Mouse (Mus musculus): Measurements from ENCODE around the gene Chst12.
"Not testable (repeated sequence)": the region's sequence is repeated elsewhere in the genome, so short reads cannot be mapped to it uniquely, and the experiment has no call there.

Gene Chst12

DNA sequence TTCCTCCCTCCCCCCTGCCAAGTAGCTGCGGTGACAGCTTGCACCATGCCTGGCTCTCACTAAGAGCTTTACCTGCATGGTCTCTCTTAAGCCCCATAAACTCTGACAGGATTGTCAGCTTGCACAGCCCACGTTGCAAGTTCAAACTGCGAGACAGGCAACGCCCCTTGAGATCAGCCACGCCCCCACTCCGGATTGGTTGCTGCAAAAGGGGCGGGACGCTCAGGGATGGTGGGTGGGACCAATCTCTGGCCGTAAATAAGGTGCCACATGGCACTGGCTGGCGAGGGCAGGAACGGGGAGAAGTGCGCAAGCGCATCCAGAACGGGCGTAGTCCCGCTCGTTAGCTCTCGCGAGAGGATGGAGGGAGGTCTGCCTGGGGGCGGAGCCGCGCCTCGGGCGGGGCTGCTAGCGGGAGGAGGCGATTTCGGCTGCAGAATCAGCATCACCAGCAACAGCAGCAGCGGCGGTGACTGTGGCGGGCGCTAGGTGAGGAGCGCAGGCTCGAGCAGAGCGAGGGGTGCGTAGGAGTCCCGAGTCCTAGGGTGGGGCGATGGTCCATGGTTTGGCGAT, at the start of gene Chst12:
Gene Chst12, plus strand, starts transcription at position 343 of the 573 bp plus-strand sequence.
- ChIA-PET POLR2A (interaction anchor here (0.5 to 2.1 kb wide), 23 partner anchors 9 to 556 kb away, joined by 3 to 10 read pairs (median 4); partner anchors contain the start of genes Brat1 (in 1 of the 4), Eif3b (in 1 of the 4), Snx8 (in 1 of the 4) and Ttyh3 (in 1 of the 4)), CTCF (interaction anchor here (0.6 to 1.2 kb wide), 9 partner anchors 16 to 246 kb away, joined by 3 to 6 read pairs (median 3); partner anchors contain the start of gene Brat1 (in 1 of the 4))

DNA sequence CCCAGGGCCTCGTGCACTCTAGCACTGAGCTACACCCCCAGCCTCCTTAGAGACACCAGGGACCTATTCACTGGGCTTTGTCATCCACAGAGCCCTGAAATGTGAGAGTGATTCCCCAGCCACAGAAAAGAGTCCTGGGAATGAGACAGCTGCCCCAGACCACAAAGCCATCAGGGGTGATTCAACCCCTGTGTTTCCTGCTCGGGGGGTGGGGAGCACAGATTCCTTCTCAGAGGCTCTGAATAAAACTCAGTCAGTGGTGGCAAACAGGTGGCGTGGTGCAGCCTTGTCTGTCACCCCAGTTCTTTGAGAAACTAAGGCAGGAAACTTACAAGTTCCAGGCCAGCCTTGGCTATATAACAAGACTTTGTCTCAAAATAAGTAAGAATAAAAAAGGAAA, 43.9 kb upstream of the Chst12 start:
- ChIA-PET POLR2A (no interaction called here), CTCF (interaction anchor here in 1 of 4 experiments (1.2 kb wide), 1 partner anchor 14 kb away, joined by 3 read pairs; no protein-coding TSS in a partner anchor)

DNA sequence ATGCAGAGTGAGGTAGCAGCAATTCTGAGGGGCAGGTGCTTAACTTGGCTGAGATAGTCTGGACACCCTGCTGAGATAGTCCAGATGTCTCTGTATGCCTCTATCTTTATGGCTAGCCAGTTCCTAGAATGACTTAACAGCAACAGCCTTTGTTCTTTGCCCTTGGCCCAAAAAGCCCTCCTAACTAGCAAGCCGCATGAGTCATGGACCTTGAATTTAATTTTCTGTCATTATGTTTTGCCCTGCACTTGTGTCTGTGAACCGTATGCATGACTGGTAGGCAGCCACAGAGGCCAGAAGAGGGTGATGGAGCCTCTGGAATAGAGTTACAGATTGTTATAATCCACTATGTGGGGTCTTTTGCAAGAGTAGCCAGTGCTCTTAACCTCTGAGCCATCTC, 42.2 kb upstream of the Chst12 start:
- POLR2A ChIA-PET, CTCF ChIA-PET: not testable (repeated sequence)

DNA sequence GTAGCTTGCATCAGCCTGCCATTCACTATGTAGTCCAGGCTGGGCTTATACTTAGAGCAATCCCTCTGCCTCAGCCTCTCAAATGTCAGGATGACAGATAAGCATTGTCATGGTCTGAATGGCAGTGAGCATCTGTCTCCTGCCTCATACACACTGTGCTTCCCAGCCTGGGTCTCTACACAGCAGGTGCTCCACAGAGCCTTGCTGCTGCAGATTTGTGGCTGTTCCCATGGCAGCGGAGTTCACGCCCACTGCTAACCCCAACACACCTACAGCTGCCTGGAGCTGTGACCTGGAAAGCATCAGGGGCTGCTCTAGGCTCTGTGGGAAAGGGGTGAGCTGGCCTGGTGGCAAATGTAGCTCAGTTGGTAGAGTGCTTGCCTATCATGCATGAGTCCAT, 40.4 kb upstream of the Chst12 start:
- POLR2A ChIA-PET = interaction anchor here in 1 of 4 experiments (0.6 kb wide), 1 partner anchor 32 kb away, joined by 6 read pairs; no protein-coding TSS in a partner anchor
- CTCF ChIA-PET = no interaction called here

DNA sequence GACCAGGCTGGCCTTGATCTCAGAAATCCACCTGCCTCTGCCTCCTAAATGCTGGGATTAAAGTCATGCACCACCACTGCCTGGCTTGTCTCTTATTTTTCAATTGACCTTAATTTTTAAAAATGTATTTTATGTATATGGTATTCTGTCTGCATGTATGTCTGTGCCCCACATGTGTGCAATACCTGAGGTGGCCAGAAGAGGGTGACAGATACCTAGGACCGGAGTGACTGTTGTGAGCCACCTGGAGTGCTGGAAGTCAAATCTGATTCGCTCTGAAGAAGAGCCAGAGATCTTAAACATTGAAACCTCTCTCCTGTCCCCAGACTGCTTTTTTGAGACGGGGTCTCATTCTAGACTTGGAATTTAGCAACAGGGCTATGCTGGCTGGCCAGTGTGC, 33.0 kb upstream of the Chst12 start:
- ChIA-PET CTCF (interaction anchor here in 2 of 4 experiments (1.0 to 1.8 kb wide), 2 partner anchors 64 kb away, joined by 3 to 8 read pairs; no protein-coding TSS in a partner anchor), POLR2A (interaction anchor here in 1 of 4 experiments (0.8 kb wide), 1 partner anchor 21 kb away, joined by 4 read pairs; no protein-coding TSS in a partner anchor)

DNA sequence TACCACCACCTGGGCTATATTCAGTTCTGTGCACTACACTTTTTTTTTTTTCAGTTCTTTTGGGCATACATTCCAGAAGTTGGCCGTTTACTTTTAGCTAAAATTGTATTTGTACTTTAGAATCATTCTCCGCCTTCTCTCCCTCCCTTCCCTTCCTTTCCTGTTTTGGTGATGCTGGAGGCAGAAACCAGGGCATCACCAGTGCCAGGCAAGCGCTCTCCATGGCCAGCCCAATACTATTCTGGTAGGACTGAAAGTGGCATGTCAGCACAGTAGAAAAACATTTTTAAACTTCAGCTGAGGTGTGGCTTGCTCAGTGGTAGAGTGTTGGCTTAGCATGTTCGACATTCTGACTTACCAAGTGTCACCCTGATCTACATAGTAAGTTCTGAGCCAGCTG, 23.9 kb upstream of the Chst12 start:
- CTCF ChIA-PET = interaction anchor here in 2 of 4 experiments (0.7 to 1.3 kb wide), 5 partner anchors 55 to 112 kb away, joined by 3 to 6 read pairs (median 4); no protein-coding TSS in a partner anchor
- POLR2A ChIA-PET = interaction anchor here in 2 of 4 experiments (0.6 to 0.7 kb wide), 3 partner anchors 12 to 39 kb away, joined by 3 to 5 read pairs (median 3); no protein-coding TSS in a partner anchor

DNA sequence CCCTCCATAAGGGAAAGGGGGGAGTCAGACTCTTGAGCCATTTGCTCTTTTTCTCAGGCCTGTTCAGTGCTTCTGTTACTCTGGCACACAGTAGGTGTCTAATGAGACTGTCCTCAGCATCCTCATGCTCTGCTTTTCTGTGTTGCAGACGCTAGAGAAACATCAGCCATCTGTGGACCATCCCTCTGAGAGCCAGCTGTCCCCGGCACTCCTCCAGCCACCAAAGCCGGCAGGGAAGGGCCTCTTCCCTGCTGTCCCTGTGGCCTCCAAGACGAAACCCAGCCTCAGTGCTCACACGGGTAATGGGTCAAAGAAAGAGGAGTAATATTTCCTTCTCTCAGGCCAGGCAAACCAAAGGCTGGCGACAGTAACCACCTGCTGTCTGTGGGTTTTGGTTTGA, 14.2 kb upstream of the Chst12 start:
- ChIA-PET CTCF (interaction anchor here in 2 of 4 experiments (0.6 kb wide), 2 partner anchors 124 to 255 kb away, joined by 3 to 12 read pairs; no protein-coding TSS in a partner anchor), POLR2A (interaction anchor here in 1 of 4 experiments (1.4 kb wide), 1 partner anchor 11 kb away, joined by 4 read pairs; no protein-coding TSS in a partner anchor)

DNA sequence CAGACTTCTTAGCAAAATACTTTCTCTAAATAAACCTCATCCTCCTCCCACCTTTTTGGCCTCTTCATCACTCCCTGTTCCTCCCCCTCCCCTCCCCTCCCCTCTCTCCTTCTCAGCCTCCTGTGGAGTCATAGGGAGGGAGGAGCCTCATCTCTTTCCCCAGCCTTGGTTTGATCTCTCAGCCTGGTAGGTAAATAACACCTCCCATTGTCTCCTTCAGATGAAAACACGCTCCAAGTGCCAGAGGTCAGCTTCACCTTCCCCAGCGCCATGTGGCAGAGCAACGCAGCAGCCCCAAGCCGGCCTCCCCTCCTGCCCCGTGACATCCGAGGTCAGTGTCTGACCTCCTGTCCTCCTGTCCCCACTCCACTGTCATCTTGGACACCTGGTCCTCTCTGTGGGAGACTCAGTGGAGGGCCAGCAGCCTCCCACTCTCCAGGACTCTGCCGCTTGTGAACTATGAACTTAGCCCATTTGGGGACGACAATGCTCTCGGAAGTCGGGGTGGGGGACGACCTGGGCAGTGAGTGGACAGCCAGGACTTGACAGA, 12.6 kb upstream of the Chst12 start:
- ChIA-PET CTCF (interaction anchor here in 2 of 4 experiments (0.6 to 1.0 kb wide), 3 partner anchors 10 to 160 kb away, joined by 3 to 8 read pairs (median 6); no protein-coding TSS in a partner anchor), POLR2A (interaction anchor here in 3 of 4 experiments (1.0 to 1.7 kb wide), 7 partner anchors 9 to 21 kb away, joined by 3 to 10 read pairs (median 4); partner anchors contain the start of gene Chst12 (in 2 of the 3))

DNA sequence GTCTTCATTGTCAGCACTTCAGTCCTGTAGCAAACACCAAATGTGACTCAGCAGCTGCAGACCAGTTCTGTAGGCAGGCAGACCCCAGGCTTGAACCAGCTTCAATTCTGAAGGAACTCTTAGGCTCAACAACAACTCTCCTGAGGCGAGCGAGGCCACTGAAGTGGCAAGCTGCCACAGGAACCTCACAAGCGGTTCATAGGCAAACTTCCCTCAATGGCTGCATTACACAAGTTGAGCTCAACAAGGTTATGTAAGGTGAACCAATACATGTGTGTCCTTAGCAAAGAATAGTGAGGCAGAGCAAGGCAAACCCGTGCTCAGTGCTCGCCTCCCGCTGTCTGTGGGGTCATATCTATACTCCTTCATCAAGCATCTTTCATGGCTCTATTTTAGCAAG, 7.2 kb upstream of the Chst12 start:
- POLR2A ChIA-PET = interaction anchor here in 1 of 4 experiments (1.2 to 1.4 kb wide), 2 partner anchors 11 to 202 kb away, joined by 3 to 4 read pairs; no protein-coding TSS in a partner anchor

DNA sequence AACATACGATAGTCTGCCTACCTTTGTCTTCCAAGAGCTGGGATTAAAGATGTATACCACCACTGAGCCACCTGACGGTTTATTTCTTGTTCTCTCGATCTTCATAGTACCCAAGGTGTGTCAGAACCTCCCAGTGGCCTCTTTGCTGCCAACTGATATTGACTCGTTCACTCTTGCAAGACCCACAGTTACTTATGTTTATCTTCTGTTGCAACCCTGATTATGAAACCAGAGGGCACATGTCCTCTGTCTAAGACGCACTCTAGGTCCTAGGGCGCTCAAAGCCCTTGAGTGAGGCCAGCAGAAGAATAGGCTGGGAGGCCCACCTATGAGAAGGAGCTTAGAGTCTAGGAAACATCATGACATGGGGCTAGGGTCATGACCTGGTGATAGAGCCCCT, 4.6 kb upstream of the Chst12 start:
- POLR2A ChIA-PET = no interaction called here
- CTCF ChIA-PET = interaction anchor here in 1 of 4 experiments (0.8 kb wide), 1 partner anchor 56 kb away, joined by 4 read pairs; no protein-coding TSS in a partner anchor

More for the DNA sequence above, 7.2 kb upstream of the Chst12 start:
- CTCF ChIA-PET = interaction anchor here in 2 of 4 experiments (0.6 to 0.8 kb wide), 3 partner anchors 34 to 398 kb away, joined by 3 read pairs; no protein-coding TSS in a partner anchor

DNA sequence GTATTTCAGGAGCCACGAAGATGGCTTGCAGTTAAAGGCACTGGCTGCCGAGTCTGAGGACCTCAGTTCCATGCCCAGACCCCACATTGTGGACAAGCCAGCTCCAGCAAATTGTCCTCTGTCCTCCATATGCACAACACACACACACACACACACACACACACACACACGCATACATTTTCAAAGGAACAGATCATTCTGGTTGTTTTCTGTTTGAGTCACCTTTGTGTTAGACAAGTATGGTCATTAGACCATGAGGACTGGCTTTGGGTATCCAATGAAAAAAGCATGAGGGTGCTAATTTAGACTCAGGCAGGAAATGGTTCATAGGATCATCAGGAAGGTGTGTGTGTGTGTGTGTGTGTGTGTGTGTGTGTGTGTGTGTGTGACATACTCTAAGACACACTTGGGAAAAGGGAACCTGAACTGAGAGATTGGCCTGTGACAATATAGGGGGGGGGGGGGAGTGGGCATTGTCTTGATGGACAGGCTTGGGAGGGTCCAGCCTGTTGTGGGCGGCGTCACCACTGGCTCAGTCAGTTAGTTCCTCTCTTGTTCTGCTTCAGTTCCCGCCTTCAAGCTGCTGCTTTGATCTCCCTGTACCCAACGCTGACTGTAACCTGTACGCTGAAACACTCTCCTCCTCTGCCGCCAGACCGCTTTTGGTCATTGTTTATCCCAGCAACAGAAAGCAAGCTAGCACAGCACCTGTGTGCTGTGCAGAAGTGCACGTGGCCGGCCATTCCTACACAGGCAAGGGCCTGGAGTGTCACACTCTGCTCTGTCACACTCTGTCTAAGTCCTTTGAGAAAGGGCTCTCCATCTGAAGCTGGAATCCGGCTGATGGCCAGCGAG, 3.1 kb upstream of the Chst12 start:
- POLR2A ChIA-PET = interaction anchor here in 3 of 4 experiments (0.6 to 1.8 kb wide), 10 partner anchors 9 to 794 kb away, joined by 3 to 5 read pairs (median 4); partner anchors contain the start of gene Eif3b (in 1 of the 3)

DNA sequence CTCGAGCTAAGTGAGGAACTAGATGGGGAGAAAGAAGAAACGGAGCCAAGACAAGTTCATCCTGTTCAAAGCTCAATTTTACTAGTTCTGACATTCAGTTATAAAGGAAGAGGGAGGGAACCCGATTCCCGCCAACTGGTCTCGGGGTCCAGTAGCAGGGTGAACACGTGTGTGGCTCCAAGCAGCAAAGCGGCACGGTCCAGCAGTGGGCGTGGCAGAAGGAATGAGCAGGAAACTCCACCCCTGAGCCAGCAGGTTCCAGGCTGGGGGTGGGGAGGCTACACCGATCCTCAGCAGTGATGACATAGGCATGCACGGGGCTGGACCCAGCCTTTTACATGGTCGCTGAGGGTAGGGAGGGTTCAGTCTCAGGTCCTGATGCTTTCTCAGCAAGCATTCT, 2.4 kb upstream of the Chst12 start:
- POLR2A ChIA-PET = interaction anchor here in 3 of 4 experiments (0.6 to 1.8 kb wide), 6 partner anchors 10 to 795 kb away, joined by 3 to 5 read pairs (median 4); partner anchors contain the start of gene Eif3b (in 1 of the 3)
- CTCF ChIA-PET = interaction anchor here in 3 of 4 experiments (0.5 to 0.7 kb wide), 3 partner anchors 10 to 170 kb away, joined by 4 to 8 read pairs (median 5); no protein-coding TSS in a partner anchor

More for the DNA sequence above, 3.1 kb upstream of the Chst12 start:
- CTCF ChIA-PET = interaction anchor here in 3 of 4 experiments (0.5 to 0.7 kb wide), 4 partner anchors 9 to 324 kb away, joined by 3 to 8 read pairs (median 4); no protein-coding TSS in a partner anchor

DNA sequence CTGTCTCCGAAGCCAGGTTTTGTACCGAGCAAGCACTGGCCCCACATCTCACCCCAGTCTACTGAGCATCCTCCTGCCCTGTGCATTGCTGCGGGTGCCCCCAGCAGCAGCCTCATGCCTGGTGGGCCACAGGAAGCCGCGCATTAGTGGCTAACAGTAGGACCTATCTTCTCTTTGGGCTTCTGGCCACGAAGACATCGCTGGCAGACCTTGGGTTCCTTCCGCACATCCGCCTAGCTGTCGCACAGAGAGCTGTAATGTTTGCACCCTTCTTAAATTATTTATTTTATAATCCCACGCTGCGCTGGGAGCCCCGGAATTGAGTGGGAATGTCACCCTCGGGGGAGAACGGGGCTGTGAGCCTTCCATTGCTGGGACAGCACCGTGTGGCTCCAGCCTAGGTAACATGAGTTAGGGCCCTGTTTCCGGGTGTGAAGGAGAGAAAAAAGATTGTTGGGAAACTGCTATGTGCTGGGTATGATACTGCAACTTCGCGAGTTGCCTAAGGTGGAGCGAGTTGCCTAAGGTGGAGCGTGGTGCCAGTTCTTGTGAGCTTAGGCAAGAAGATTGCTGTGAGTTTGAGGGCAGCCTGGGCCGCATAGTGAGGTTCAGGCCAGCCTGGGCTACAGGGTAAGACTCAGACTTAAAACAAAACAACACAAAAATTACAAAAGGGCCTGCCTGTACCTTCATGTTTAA, 895 bp downstream of the Chst12 start:
- ChIA-PET CTCF (interaction anchor here in 1 of 4 experiments (1.0 kb wide), 1 partner anchor 34 kb away, joined by 3 read pairs; no protein-coding TSS in a partner anchor), POLR2A (interaction anchor here in 3 of 4 experiments (0.6 to 2.1 kb wide), 7 partner anchors 13 to 230 kb away, joined by 3 to 9 read pairs (median 4); partner anchors contain the start of genes Brat1 (in 1 of the 3), Eif3b (in 1 of the 3) and Lfng (in 1 of the 3))

DNA sequence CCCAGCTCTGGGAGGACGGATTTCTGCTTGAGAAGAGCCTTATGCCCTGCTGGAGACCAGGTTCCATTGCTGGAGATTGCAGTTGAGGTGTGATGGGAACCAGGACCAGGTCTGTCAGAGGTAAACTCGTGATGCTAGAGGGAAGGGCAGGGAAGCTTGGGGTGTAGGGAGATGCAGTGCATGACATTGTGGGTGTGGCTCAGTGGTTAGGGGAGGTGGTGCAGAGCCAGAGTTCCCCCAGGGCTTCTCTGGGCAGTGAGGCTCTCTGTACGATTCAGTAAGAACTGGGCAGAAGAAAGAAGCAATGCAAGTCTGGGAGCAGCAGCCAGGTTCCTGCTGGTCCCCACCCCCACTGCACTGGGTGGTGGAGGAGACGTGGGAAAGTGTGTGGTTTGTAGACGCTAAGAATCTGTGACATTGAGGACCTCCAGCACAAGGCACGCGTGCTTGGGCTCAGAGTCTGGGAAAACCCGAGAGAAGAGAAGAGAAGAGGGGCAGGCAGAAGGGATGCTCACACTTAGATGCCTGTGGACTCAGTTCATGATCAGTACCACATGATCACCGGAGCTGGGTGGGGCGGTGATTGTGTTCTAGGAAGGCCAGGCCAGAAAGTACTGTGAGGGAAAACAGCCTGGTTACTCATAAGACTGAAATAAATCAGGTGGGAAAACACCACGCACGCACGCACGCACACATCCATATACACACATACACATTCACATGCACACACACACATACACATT, 2.3 kb downstream of the Chst12 start:
- POLR2A ChIA-PET = interaction anchor here in 2 of 4 experiments (0.6 to 1.6 kb wide), 3 partner anchors 14 to 21 kb away, joined by 3 to 4 read pairs (median 3); no protein-coding TSS in a partner anchor
- CTCF ChIA-PET = interaction anchor here in 1 of 4 experiments (0.6 to 1.2 kb wide), 2 partner anchors 29 to 221 kb away, joined by 3 to 4 read pairs; no protein-coding TSS in a partner anchor

DNA sequence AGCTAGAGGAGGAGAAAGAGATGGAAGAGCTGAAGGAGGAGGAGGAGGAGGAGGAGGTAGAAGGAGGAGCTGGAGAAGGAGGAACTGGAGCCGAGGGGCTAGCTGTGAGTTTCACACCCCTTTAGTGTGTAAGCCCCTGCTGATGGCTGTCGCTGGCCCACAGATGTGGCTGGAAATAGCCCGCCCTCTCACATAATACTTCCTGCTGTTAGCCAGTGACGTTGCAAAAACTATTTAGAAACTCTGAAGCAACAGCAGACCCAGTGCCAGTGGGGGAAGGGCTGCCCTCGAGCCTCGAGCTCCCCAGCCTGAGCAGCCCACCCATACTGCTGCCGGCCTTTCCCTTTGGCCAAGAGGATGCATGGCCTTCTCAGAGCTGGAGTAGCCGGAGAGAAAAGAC, 3.3 kb downstream of the Chst12 start:
- ChIA-PET POLR2A (interaction anchor here in 2 of 4 experiments (0.6 to 2.2 kb wide), 5 partner anchors 9 to 423 kb away, joined by 3 to 8 read pairs (median 3); no protein-coding TSS in a partner anchor), CTCF (interaction anchor here in 2 of 4 experiments (1.2 to 1.3 kb wide), 2 partner anchors 14 to 28 kb away, joined by 3 to 4 read pairs; no protein-coding TSS in a partner anchor)

DNA sequence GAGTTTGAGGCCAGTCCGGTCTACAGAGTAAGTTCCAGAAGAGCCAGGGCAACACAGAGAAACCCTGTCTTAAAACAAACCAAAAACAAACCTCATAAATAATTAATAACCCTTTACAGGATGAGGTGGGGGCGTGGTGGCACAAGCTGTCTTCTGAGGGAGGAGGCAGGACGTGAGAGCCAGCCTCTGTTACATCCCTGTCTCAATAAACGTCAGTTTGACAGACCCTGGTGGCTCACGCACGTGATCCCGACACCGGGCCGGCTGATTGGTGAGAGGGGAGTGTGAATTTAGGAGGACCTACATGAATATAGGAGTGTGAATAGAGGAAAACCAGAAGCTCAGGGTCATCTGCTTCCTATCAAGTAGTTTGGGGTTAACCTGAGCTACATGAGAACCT, 3.9 kb downstream of the Chst12 start:
- CTCF ChIA-PET = interaction anchor here in 1 of 4 experiments (1.3 kb wide), 1 partner anchor 13 kb away, joined by 3 read pairs; no protein-coding TSS in a partner anchor
- POLR2A ChIA-PET = interaction anchor here in 2 of 4 experiments (0.5 to 2.2 kb wide), 7 partner anchors 9 to 104 kb away, joined by 3 to 8 read pairs (median 3); no protein-coding TSS in a partner anchor
